Mouse (Mus musculus) erythroblast, embryonic 14.5 days (primary cell): ENCODE measurements around the gene H2-Eb1.

Experiments
- GATA1 ChIP-seq: IDR thresholded peaks from 2 replicates; pipeline ENCODE4 v1.6.1; 2012; ENCODE audit warnings: low read length, inconsistent platforms, mixed read lengths
- TAL1 ChIP-seq: IDR thresholded peaks from 3 replicates; pipeline ENCODE4 v1.6.1; 2012; ENCODE audit warnings: low read length, inconsistent platforms, mixed read lengths

DNA sequence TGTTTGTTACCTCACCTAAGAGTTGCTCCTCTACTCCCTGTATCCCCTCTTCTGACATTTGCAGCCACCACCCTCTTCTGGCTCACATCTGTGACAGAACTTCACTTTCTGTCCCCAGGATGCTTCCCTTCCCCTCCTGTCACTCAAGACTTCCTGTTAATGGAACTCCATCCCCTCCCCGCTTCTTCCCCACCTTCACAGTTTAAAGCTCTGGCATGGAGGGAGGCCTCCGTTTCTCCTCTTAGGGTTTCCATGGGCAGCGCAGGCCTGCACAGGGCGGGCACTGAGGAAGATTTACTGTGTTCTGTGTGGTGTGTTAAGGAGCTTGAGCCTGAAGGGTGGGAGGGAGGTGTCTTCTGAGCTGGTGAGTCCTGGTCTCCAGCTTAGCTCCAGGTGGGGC, 2.5 kb downstream of the H2-Eb1 start:
- TF ChIP-seq GATA1: no peak
- TF ChIP-seq TAL1: no peak
